Mouse (Mus musculus) fibroblast of lung, adult 2 months (primary cell): Measurements from ENCODE around the gene Rpl32.
"Not testable (repeated sequence)": the region's sequence is repeated elsewhere in the genome, so short reads cannot be mapped to it uniquely, and the experiment has no call there.

ENCODE experiments used
- DNase-seq: peaks from one replicate; pipeline ENCODE4 v3.0.0-alpha.2; 2011; ENCODE audit warnings: low read depth

The Rpl32 gene

DNA sequence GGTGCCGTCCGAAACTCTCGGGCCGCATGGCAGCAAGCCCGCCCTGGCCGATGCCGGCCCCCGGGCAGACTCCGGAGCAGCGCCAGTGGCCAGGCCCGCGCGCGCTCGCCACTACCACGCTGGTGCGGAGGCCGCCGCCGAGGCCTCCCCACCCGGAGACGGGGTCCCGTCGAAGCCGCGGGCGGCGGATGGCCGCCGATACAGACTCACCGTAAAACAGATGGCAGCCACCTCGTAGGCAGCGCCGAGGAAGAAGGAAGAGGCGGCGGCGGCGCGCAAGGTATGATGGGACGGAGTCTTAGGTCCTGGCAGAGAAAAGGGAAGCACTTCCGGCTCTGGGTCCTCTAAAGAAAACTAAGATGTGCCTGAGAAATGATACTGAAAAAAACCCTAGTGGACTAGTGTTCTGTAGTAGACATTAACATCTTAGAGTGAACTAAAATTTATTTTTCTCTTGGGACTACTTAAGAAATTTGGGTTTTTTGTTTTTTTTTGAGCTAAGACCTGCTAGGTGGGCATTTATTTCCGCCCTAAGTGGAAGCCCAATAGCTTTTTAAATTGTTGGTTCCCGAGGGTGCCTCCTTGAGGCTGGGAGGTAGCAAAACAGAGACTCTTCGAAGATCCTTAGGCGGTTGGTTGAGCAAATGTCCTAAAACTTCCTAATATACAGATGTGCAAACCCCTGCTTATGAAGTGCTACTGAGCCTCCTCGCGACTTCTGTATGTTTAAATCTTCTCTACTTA, at the start of gene Rpl32:
TSS of gene Rpl32 (minus strand) at position 260 of the 744 bp plus-strand sequence.
- peak; percentile 88 for DNase-seq

DNA sequence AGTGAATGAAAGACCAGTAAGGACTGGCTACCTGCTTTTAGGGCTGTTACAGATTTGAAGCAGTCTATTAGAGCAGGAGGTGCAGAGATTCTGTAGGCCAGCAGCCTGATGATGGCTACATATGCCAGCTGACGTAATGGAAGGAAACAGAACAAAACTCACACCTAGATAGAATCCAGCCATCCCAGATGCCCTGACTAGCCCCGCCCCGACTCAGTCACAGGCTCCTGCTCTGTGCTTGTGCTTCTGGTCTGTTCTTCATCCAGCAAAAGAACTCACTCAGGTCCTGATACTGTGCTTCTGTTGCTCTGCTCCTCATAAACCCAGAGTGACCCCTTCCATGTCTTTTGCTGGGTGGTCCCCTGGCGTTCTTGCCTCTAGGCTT, 47.8 kb upstream of the Rpl32 start:
- DNase-seq = no peak

DNA sequence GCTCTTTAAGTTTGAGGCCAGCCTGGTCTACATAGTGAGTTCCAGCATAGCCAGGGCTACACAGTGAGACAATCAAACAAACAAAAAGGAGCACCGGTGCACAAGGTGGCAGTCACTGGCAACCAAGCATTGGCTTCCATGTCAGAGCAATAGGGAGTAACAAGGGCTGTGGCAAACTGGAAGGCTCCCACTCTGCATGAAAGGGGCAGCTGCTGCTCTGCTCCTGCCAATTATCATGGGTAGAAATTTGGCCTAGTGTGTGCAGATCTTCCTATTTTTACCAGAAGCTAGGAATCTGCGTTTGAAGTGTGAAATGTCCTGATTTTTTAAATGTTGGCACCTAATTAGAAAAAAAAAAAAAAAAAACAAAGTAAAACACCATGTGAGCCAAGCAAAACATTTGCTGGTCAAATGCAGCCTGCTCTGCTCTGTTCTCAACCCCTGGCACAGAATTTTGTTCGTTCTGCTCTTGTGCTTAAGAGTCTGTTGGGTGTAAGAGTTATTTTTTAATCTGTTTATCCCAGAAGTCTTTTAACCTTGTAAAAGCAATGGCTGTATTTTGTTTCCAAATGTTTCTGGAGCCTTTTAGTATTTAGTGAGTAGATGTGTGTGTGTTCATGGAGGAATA, 47.3 kb upstream of the Rpl32 start:
- no peak for DNase-seq

DNA sequence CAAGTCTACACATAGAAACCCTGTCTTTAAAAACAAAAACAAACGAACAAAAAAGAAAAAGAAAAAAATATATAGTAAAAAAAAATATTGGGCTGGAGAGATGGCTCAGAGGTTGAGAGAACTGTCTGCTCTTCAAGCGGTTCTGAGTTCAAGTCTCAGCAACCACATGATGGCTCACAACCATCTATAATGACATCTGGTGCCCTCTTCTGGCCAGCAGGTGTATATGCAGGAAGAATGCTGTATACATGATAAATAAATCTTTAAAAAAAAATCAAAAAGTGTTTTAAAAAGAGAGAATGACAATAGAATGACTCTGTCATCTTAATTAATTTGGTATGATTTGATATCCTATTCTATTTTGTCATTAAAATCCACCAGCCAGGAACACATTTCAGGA, 45.9 kb upstream of the Rpl32 start:
- DNase-seq = no peak

DNA sequence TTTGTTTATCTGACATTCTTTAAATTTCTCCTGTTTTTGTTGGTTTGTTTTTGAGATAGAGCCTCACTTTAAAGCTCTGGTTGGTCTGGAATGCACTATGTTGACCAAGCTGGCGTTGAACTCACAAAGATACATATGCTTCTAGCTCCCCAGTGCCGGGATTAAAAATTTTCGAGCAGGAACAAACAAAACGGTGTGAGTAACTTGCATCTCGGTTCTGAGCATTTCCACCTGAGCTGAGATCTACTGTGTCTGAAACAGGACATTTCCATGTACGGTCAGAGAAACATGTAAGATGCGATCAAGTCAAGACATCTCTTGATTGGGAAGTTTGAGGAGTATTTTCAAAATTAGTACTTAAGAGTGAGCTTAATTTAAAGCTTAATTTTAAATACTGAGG, 45.4 kb upstream of the Rpl32 start:
- DNase-seq = no peak

DNA sequence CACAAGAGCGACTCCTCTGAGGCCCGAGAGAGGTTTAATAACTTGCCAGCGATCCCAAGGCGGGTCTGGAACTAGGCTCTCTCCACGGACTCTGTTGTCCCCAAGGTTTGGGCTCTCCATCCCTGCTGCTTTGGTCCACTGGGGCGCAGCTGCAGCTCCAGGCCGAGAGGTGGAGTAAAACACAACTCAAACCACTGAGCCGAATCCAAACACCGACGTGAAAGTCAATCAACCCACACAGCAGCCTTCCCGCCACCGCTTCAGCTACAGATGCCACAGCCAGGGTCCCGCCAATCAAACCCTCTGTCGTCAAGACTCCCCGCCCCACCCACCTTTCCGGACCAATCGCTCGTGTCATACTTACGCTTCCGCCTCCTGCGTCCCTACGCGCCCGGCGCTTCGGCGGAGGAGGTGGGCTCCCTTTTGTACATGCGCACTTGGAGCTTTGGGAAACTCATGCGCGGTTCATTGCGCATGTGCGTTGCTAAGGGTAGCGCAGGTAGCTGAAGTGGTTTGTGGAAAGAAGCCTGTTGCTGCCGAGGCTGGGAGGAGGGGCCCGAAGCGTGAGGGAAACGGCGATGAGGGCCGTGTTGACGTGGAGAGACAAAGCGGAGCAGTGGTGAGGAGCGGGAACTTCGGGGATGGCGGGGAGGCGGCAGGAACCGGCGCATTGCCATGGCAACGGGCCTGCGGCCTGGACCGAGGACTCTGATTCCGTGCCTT, 44.7 kb upstream of the Rpl32 start, which contains the start of the genes Mbd4 and Ift122:
TSS of gene Mbd4 (minus strand) at position 281 of the 723 bp plus-strand sequence.
TSS of gene Ift122 (plus strand) at position 380 of the 723 bp plus-strand sequence.
- peak; percentile 100 for DNase-seq

DNA sequence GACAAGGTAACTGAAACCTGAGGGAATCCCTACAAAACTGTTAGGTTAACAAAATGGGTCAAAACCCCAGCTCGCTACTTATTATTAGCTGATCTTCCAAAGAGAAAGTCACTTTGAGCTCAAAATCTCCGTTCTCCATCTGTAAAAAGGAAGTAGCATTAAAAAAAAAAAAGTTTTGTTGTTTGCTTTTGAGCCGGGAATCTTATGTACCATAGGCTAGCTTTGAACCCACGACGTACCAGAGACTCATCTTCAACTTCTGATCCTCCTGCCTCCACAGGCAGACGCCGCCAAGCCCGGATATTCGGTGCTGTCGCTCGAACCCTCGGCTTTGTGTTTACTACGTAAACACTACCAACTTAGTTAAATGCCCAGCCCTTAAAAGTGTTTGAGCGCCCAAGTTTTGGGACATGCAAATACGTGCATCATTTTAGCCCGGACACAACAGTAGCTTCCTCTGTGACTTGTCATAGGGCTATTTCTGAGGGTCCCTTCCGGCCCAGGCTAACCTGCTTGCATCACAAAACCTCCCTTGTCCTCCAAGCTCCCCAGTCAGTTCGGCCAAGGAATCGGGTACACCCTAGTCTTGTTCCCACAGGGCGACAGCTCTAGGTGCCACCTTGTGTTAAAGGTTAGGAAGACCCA, 44.0 kb upstream of the Rpl32 start:
- DNase-seq = no peak

DNA sequence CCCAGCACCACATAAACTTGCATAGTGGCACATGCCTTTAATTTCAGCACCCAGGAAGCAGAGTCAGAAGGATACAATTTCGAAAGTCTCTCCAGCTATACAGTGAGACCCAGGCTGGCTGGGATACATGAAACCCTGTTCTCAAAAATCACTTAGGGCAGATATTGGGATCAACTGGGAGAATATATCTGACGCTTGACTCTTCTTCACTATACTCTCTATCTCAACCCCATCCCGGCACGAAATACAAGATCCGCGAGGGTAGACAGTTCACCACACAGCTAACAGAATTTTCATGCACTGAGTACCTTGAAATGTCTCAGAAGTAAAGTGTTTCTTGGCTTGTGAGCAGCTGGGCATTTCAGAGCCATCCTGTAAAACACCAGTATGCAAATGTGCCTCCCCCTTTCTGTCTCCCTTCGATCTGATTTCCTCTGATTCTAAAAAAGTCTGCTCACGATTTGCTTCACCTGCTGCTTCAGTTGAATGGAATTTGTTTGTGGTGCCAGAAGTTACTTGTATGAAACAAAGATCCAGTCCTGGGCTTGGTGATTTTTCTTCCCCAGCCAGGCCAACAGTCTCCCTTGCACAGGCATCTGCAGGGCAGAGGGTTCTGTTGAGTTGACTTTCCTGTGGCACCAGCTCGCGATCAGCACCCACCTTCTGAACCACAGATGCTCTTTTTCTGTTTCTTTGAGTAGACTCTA, 40.2 kb upstream of the Rpl32 start:
- DNase-seq = no peak

DNA sequence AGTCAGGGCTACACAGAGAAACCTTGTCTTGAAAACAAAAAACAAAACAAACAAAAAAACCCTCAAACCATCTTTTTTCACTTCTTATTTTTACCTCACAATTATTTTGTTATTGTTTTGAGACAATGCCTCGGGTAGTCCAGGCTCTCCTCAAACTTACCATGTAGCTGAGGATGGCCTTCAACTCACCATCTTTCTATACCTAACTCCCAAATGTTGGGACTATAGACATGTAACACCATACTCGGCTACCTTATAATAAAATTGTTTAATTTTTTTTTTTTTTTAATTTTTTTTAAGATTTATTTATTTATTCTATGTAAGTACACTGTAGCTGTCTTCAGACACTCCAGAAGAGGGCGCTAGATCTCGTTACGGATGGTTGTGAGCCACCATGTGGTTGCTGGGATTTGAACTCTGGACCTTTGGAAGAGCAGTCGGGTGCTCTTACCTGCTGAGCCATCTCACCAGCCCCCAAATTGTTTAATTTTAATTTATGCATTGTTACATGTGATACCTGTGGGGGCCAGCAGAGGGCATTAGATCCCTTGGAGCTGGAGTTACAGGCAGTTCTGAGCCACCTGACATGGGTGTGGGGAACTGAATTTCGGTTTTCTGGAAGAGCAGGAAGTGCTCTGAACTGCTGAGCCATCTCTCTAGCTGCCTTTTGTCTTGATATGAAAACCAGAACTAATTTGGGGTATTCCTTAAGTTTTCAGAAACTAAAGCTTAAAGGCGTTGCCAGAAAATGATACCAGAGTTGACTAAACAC, 38.3 kb upstream of the Rpl32 start:
- no peak for DNase-seq

DNA sequence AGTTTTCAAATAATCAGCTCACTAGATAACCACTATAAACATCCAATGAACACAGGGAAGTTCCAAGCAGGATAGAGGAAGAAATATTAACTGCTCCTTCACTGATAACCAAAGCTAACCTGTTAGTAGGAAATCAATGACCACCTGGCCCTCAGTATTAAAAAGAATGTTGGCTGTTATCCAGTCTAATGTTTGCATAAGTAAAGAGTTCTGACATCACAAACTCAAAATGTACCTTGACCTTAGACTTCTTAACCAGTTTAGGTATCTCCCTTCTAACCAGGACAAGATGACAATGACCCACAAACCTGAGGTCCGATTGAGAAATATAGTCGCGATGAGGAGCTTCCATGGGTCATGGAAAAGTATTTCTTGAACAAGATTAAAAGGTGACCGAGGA, 36.5 kb upstream of the Rpl32 start:
- DNase-seq = no peak

DNA sequence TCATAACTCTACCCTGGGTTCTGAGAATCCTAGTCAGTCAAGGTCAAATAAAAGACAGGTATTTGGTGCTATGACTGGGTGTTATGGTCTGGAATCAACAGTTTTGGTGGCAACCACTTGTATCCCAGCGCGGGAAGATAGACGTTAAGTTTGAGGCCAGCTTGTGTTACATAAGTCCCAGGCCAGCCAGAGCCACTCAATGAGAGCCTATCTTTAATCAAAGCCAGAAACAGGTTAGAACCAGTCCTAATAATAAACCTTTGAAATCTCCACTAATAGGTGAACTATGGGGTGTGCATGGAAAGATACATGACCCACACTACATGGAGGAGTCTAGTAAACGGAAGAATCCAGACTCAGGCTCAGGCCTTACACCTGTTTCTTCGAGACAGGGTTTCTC, 30.2 kb upstream of the Rpl32 start:
- no peak for DNase-seq

DNA sequence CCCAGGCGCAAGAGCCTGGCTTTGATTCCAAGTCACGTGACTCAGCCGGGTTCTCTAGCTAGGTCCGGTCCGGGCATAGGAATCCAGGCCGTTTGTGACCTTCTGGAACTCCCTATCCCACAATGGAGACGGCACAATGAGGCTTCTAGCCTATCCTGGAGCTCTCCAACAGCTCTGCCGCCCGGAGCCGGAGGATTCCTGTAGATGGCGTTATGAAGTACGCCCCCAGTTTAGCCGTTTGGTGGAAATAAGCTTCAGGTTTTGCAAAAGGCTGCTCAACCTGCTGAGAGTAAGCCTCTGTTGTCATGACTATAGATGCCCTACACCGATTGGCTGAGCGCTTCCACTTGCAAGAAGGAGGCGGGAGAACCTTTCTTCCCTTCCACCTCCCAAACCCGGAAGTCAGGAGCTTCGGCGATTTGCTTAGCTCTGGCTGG, 29.6 kb upstream of the Rpl32 start, which contains the start of gene Efcab12:
TSS of gene Efcab12 (minus strand) at position 252 of the 437 bp plus-strand sequence.
- DNase-seq = no peak

DNA sequence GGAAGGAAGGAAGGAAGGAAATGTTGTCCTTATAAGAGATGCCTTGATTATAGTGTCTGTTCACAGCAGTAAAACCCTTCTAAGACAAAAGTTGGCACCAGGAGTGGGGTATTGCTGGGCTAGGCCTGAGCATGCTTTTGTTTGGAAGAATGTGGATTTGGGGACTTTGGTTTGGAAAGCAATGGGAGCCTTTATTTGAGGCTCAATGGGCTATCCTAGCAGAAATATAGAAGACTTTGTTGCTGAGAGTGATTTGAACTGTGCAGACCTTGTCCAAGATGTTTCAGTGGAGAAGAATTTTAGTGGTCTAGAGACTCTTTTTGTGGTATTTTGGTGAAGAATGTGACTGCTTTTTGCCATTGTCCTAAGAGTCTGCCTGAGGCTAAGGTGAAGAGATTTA, 25.3 kb upstream of the Rpl32 start:
- no peak for DNase-seq

DNA sequence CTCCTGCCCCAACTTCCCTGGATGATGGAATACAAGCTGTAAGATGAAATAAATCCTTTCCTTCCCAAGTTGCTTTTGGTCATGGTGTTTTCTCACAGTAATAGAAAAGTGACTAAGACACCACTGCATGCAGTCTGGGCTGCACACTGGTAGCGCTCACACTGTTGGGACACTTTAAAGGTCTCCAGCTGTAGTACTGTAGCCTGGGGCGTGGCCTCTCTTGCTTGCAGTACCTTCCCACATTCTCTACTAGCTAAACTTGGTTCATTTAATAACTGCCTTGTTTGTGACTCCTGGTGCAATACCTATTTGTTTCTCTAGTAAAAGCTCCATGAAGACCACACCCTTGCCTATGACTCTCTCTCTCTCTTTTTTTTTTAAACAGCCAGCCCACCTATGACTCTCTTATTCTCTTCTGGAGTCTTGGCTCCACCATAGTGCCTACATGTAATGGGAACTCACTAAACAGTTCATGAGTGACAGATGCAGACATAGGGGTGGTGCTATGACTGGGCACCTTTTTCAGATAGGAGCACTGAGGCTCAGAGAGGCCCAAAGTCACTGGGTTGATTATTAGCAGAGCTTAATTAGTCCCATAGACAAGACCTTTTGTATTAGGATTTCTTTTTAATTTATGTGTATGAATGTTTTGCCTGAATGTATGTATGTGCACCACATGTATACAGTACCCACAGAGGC, 23.8 kb upstream of the Rpl32 start:
- no peak for DNase-seq

DNA sequence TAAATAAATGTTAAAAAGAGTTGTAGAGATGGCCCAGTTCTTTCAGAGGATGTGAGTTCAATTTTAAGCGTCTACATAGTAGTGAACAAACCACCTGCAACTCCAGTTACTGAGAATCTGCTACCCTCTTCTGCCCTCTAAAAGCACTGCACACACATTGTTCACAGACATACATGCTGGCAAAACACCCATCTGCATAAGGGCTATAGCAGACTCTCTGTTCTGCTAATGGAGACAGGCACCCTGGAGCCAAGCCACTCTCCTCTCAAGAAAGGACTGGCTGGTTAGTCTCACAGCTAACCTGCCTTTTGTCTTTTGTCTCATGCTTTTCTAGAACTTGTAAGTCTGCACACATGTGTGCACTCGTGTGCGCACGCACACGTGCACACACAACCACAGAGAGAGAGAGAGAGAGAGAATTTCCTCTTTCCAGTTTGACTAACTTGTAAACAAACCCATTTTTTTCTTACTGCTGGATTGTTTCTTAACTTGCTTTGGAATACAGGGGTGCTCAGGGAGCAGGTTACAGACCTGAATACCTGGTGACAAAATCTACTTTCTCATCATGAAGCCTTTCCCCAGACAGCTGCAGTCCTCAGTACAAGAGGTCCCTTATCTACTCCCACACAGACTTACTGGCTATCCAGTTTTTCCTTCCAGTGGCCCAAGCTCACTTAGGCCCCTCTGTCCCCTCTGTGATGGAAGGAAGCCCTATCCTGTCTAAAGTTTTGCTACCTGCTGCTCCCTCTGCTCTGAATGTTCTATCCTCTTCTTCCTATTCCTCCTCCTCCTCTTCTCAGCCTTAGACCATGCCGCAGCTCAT, 22.4 kb upstream of the Rpl32 start:
- DNase-seq = no peak

DNA sequence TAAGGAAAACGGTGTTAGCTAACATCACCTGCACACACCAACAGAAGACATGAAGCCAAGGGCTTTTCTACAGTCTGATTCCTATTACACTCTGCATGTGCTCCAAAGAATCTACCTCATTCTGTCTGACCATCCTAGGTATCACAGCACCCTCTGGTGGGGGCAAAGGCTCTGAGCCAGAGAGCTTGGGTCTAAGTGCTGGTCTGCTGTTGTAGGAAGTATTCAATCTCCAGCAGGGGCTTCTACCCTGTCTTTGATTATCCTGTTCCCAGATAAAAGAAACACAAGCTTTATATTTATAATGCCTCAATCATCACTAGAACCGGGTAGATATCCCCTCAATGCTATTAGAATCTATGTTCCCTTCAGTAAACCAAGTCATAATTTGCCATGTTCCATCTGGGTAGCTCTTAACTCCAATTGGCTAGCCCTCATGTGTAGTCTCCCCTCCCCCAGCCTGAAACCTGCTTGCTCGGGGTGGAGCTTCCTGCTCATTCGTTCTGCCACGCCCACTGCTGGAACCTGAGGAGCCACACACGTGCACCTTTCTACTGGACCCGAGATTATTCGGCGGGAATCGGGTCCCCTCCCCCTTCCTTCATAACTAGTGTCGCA, 15.4 kb upstream of the Rpl32 start:
- DNase-seq = not testable (repeated sequence)

DNA sequence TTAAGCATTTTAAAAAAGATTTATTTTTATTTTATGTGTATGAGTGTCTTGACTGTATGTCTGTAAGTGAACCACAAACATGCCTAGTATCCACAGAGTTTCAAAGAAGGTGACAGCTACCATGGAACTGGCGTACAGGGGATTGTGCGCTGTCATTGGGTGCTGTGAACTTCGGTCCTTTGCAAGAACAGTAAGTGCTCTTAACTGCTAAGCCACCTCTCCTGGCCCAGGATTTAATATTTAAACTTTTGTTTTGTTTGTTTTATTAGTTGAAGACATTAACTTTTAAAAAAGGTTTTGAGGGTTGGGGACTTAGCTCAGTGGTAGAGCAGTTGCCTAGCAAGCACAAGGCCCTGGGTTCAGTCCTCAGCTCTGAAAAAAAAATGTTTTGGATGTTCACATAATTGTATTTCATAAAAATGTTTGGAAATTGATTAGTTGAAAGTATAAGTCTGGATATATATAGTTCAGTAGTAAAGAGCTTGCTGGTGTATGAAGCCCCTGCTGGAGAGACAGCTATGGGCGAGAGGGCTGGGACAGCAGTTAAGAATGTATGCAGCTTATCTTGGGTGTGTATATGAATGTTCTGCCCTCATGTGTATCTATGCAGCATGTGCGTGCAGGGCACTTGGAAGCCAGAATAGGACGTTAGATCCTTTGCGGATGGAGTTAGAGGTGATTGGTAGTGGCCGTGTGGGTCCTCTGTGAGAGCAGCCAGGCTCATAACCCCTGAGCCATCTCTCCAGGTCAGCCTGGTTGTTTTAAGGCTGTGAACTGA, 12.9 kb upstream of the Rpl32 start:
- no peak for DNase-seq

DNA sequence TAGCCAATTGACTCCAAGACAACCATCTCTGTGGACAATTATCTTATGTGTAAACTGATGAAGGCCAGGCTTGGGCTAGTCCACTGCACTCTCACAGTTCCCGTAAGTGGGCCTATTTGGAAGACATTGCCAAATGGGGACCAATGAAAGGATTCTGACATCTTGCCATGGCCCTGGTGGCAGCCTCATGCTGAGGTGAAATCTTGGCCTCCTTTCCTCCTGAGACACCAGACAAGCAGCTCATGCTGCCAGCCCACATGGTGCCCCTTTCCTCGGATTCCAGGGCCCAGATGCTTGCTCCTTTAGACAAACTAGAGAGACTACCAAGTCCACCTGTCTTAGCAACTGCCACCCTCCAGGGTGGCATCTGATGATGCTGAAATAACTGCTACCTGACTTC, 9.6 kb upstream of the Rpl32 start:
- no peak for DNase-seq
